Mouse (Mus musculus) heart, adult 2 months (tissue): ENCODE data around the gene Irf2bp2.

Source experiments
- CTCF ChIP-seq: fragments of 200-600 bp; IDR thresholded peaks from 2 replicates; pipeline ENCODE4 v1.8.1; 2022; ENCODE audit warnings: antibody characterized with exemption, mild to moderate bottlenecking, moderate library complexity
- POLR2A ChIP-seq: fragments of 200-500 bp; IDR thresholded peaks from 2 replicates; pipeline ENCODE4 v1.6.1; 2011; ENCODE audit warnings: mild to moderate bottlenecking, low read depth, low read length, control low read depth; ENCODE audit not compliant: insufficient read depth

DNA sequence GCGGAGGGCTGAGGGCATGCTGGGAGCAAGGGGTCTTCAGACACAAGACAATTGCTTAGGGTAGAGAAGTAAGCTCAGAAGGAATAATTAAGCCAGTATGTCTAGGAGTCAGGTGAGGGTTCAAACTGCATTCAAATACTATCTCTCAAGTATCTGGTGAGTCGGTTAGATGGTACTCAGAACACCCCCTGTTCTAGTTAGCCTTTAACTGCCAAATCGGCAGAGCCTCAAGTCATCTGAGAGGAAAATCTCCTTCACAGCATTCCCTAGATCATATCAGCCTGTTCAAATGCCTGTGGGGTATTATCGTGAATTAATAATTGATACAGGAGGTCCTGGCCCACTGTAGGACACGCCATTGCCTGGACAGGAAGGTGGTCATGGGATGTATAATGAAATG, 23.9 kb upstream of the Irf2bp2 start:
- TF ChIP-seq CTCF (no peak), POLR2A (no peak)
